Mouse (Mus musculus) midbrain, embryonic 12.5 days (tissue): Measurements from ENCODE around the gene Nrd1. TPM values are rescaled to one million over a fixed set of nuclear protein-coding genes. Genes with fewer than 3 reads are reported as not detected.

Experiments
- ATAC-seq: fragments of 200-750 bp; cut with Nextera tagmentation; 2 replicates; pipeline ENCODE4 v1.8.0; 2017; ENCODE audit warnings: low read depth, moderate TSS enrichment, moderate library complexity; ENCODE audit not compliant: low FRiP score
- H3K27ac ChIP-seq: fragments of 300-500 bp; sonication (generic); replicated peaks from 2 replicates; pipeline ENCODE4 v1.5.1; 2016; ENCODE audit warnings: mild to moderate bottlenecking
- H3K27me3 ChIP-seq: fragments of 300-500 bp; sonication (generic); 2 replicates; pipeline ENCODE4 v1.6.1; 2016; ENCODE audit warnings: mild to moderate bottlenecking
- H3K36me3 ChIP-seq: fragments of 300-500 bp; sonication (generic); 2 replicates; pipeline ENCODE4 v1.6.1; 2016
- H3K4me1 ChIP-seq: fragments of 300-500 bp; sonication (generic); 2 replicates; pipeline ENCODE4 v1.6.1; 2016
- H3K4me2 ChIP-seq: fragments of 300-500 bp; sonication (generic); replicated peaks from 2 replicates; pipeline ENCODE4 v1.6.1; 2016; ENCODE audit warnings: mild to moderate bottlenecking, moderate library complexity
- H3K4me3 ChIP-seq: fragments of 300-500 bp; sonication (generic); 2 replicates; pipeline ENCODE4 v1.5.1; 2016; ENCODE audit warnings: mild to moderate bottlenecking
- H3K9ac ChIP-seq: fragments of 300-500 bp; sonication (generic); replicated peaks from 2 replicates; pipeline ENCODE4 v1.6.1; 2016; ENCODE audit warnings: mild to moderate bottlenecking, moderate library complexity
- H3K9me3 ChIP-seq: fragments of 300-500 bp; sonication (generic); 2 replicates; pipeline ENCODE4 v1.6.1; 2016; ENCODE audit warnings: mild to moderate bottlenecking
- WGBS: fragments of 180-500 bp; shearing (Covaris S2); methylation state at CpG from one replicate; pipeline ENCODE4 v1.1.7; 2016; 5-methylcytosine and 5-hydroxymethylcytosine counted together
- polyA plus RNA-seq: library from polyadenylated mRNA; unstranded; fragments of >200 nt; fragmentation: Nextera tagmentation; extraction: Ambion mirVana; gene quantifications from 2 replicates; pipeline ENCODE4 v1.2.1, GENCODE M21; 2016

Nrd1 gene
- polyA plus RNA-seq, 1 experiment from 2014 or later, result 107 TPM

GRCm38 (mm10) chr4:109030266-109030665 is 29.8 kb downstream of the Nrd1 start:
- Histone ChIP-seq H3K36me3 (peaks cover 42% of the 10 kb centered on the region), H3K27me3 (no peaks in the 10 kb centered on the region), H3K4me3 (no peak overlapping the region), H3K4me2 (no peak overlapping the region), H3K4me1 (no peaks in the 10 kb centered on the region), H3K27ac (no peak overlapping the region), H3K9ac (no peak overlapping the region), H3K9me3 (no peaks in the 10 kb centered on the region)
- ATAC-seq, result no peak
- 98% methylated on average over 2 of the region's 2 CpGs for WGBS

GRCm38 (mm10) chr4:109036327-109036726 is 35.9 kb downstream of the Nrd1 start:
- H3K4me3 ChIP-seq, result no peak overlapping the region
- no peaks in the 10 kb centered on the region for H3K27me3 ChIP-seq
- peaks cover 46% of the 10 kb centered on the region for H3K36me3 ChIP-seq
- H3K4me2 ChIP-seq, result no peak overlapping the region
- no peaks in the 10 kb centered on the region for H3K4me1 ChIP-seq
- ATAC-seq, result no peak
- H3K9me3 ChIP-seq, result no peaks in the 10 kb centered on the region
- no peak overlapping the region for H3K9ac ChIP-seq
- no peak overlapping the region for H3K27ac ChIP-seq

- Histone ChIP-seq H3K4me3 (no peak overlapping the region), H3K4me2 (no peak overlapping the region), H3K4me1 (no peaks in the 10 kb centered on the region), H3K9ac (no peak overlapping the region), H3K27me3 (no peaks in the 10 kb centered on the region), H3K36me3 (peaks cover 90% of the 10 kb centered on the region), H3K27ac (no peak overlapping the region), H3K9me3 (no peaks in the 10 kb centered on the region)
- 90% methylated on average over 4 of the region's 4 CpGs for WGBS
- ATAC-seq, result no peak
Observed at GRCm38 (mm10) chr4:109042739-109043138, 42.3 kb downstream of the Nrd1 start.

GRCm38 (mm10) chr4:109043294-109043693 is 42.8 kb downstream of the Nrd1 start:
- WGBS, result 81% methylated on average over 5 of the region's 5 CpGs
- Histone ChIP-seq H3K4me2 (no peak overlapping the region), H3K27me3 (no peaks in the 10 kb centered on the region), H3K9ac (no peak overlapping the region), H3K4me3 (no peak overlapping the region), H3K36me3 (peaks cover 92% of the 10 kb centered on the region), H3K27ac (no peak overlapping the region), H3K4me1 (no peaks in the 10 kb centered on the region), H3K9me3 (no peaks in the 10 kb centered on the region)
- ATAC-seq, result no peak

- H3K36me3 ChIP-seq, result peaks cover 88% of the 10 kb centered on the region
- no peak overlapping the region for H3K4me2 ChIP-seq
- no peak overlapping the region for H3K4me3 ChIP-seq
- H3K9ac ChIP-seq, result no peak overlapping the region
- ATAC-seq, result no peak
- H3K9me3 ChIP-seq, result no peaks in the 10 kb centered on the region
- H3K27me3 ChIP-seq, result no peaks in the 10 kb centered on the region
- no peaks in the 10 kb centered on the region for H3K4me1 ChIP-seq
- no peak overlapping the region for H3K27ac ChIP-seq
- 81% methylated on average over 5 of the region's 5 CpGs for WGBS
Observed at GRCm38 (mm10) chr4:109043756-109044155, 43.3 kb downstream of the Nrd1 start.

GRCm38 (mm10) chr4:109048258-109048657 is 47.8 kb downstream of the Nrd1 start:
- H3K27me3 ChIP-seq, result no peaks in the 10 kb centered on the region
- whole genome bisulfite sequencing, result 80% methylated on average over 4 of the region's 4 CpGs
- H3K4me2 ChIP-seq, result no peak overlapping the region
- no peak overlapping the region for H3K27ac ChIP-seq
- no peak overlapping the region for H3K4me3 ChIP-seq
- no peak overlapping the region for H3K9ac ChIP-seq
- no peak for ATAC-seq
- H3K4me1 ChIP-seq, result no peaks in the 10 kb centered on the region
- no peaks in the 10 kb centered on the region for H3K9me3 ChIP-seq
- peaks cover 74% of the 10 kb centered on the region for H3K36me3 ChIP-seq

GRCm38 (mm10) chr4:109052282-109052681 is 51.8 kb downstream of the Nrd1 start:
- ATAC-seq, result no peak
- no peak overlapping the region for H3K4me2 ChIP-seq
- no peak overlapping the region for H3K4me3 ChIP-seq
- peaks cover 75% of the 10 kb centered on the region for H3K36me3 ChIP-seq
- WGBS, result no CpG with 5 or more reads among the region's 1 CpGs
- no peak overlapping the region for H3K9ac ChIP-seq
- no peaks in the 10 kb centered on the region for H3K4me1 ChIP-seq
- H3K9me3 ChIP-seq, result no peaks in the 10 kb centered on the region
- H3K27me3 ChIP-seq, result no peaks in the 10 kb centered on the region
- 0 out of 2 replicates have a peak overlapping the region, but pooled peaks have one; percentile 0 for H3K27ac ChIP-seq

GRCm38 (mm10) chr4:109054003-109054402 is 53.5 kb downstream of the Nrd1 start:
- WGBS, result 78% methylated on average over 9 of the region's 9 CpGs

GRCm38 (mm10) chr4:109056351-109056750 is 55.9 kb downstream of the Nrd1 start:
- ATAC-seq, result no peak
- peaks cover 83% of the 10 kb centered on the region for H3K36me3 ChIP-seq
- no peaks in the 10 kb centered on the region for H3K4me1 ChIP-seq
- no peak overlapping the region for H3K4me3 ChIP-seq
- H3K4me2 ChIP-seq, result no peak overlapping the region
- no peaks in the 10 kb centered on the region for H3K9me3 ChIP-seq
- H3K27me3 ChIP-seq, result no peaks in the 10 kb centered on the region
- no peak overlapping the region for H3K9ac ChIP-seq
- H3K27ac ChIP-seq, result no peak overlapping the region
- 89% methylated on average over 7 of the region's 7 CpGs for WGBS

More at GRCm38 (mm10) chr4:109054003-109054402, 53.5 kb downstream of the Nrd1 start:
- H3K9me3 ChIP-seq, result no peaks in the 10 kb centered on the region
- no peak for ATAC-seq
- H3K36me3 ChIP-seq, result peaks cover 81% of the 10 kb centered on the region
- H3K27me3 ChIP-seq, result no peaks in the 10 kb centered on the region
- no peak overlapping the region for H3K4me2 ChIP-seq
- H3K27ac ChIP-seq, result 0 out of 2 replicates have a peak overlapping the region, but pooled peaks have one; percentile 8
- H3K9ac ChIP-seq, result no peak overlapping the region
- H3K4me3 ChIP-seq, result no peak overlapping the region
- H3K4me1 ChIP-seq, result no peaks in the 10 kb centered on the region

- H3K4me3 ChIP-seq, result no peak overlapping the region
- no peaks in the 10 kb centered on the region for H3K27me3 ChIP-seq
- ATAC-seq, result no peak
- H3K36me3 ChIP-seq, result peaks cover 91% of the 10 kb centered on the region
- no peak overlapping the region for H3K9ac ChIP-seq
- 94% methylated on average over 8 of the region's 8 CpGs for WGBS
- H3K9me3 ChIP-seq, result no peaks in the 10 kb centered on the region
- H3K4me2 ChIP-seq, result no peak overlapping the region
- no peak overlapping the region for H3K27ac ChIP-seq
- no peaks in the 10 kb centered on the region for H3K4me1 ChIP-seq
Observed at GRCm38 (mm10) chr4:109057640-109058039, 57.2 kb downstream of the Nrd1 start.

GRCm38 (mm10) chr4:109059255-109059821 is 58.9 kb downstream of the Nrd1 start:
- no peaks in the 10 kb centered on the region for H3K9me3 ChIP-seq
- H3K27me3 ChIP-seq, result no peaks in the 10 kb centered on the region
- H3K36me3 ChIP-seq, result peaks cover 96% of the 10 kb centered on the region
- no peak overlapping the region for H3K9ac ChIP-seq
- ATAC-seq, result no peak
- H3K4me3 ChIP-seq, result no peak overlapping the region
- H3K27ac ChIP-seq, result no peak overlapping the region
- 92% methylated on average over 4 of the region's 4 CpGs for WGBS
- no peak overlapping the region for H3K4me2 ChIP-seq
- no peaks in the 10 kb centered on the region for H3K4me1 ChIP-seq

GRCm38 (mm10) chr4:109064941-109065340 is 64.5 kb downstream of the Nrd1 start:
- no peak overlapping the region for H3K9ac ChIP-seq
- 86% methylated on average over 6 of the region's 6 CpGs for WGBS
- H3K4me3 ChIP-seq, result no peak overlapping the region
- no peak overlapping the region for H3K27ac ChIP-seq
- H3K27me3 ChIP-seq, result no peaks in the 10 kb centered on the region
- no peaks in the 10 kb centered on the region for H3K4me1 ChIP-seq
- no peak for ATAC-seq
- H3K36me3 ChIP-seq, result peaks cover 79% of the 10 kb centered on the region
- no peak overlapping the region for H3K4me2 ChIP-seq
- H3K9me3 ChIP-seq, result no peaks in the 10 kb centered on the region

- no peaks in the 10 kb centered on the region for H3K9me3 ChIP-seq
- no peak overlapping the region for H3K27ac ChIP-seq
- no peak overlapping the region for H3K9ac ChIP-seq
- no peak overlapping the region for H3K4me2 ChIP-seq
- WGBS, result 94% methylated on average over 5 of the region's 5 CpGs
- ATAC-seq, result no peak
- no peak overlapping the region for H3K4me3 ChIP-seq
- peaks cover 78% of the 10 kb centered on the region for H3K36me3 ChIP-seq
- no peaks in the 10 kb centered on the region for H3K27me3 ChIP-seq
- no peaks in the 10 kb centered on the region for H3K4me1 ChIP-seq
Observed at GRCm38 (mm10) chr4:109065714-109066113, 65.3 kb downstream of the Nrd1 start.
